Mouse (Mus musculus) C2C12 (cell line): ENCODE measurements around the gene Adck1. TPM values are rescaled to one million over a fixed set of nuclear protein-coding genes. Genes with fewer than 3 reads are reported as not detected.

ENCODE experiments used
- H3K27me3 ChIP-seq: one replicate; pipeline ENCODE4 v1.6.1; 2011; ENCODE audit not compliant: control insufficient read depth, insufficient read depth, insufficient read length
- H3K36me3 ChIP-seq: one replicate; pipeline ENCODE4 v1.6.1; 2011; ENCODE audit not compliant: control insufficient read depth, insufficient read depth
- H3K4me3 ChIP-seq: one replicate; pipeline ENCODE4 v1.5.1; 2011; ENCODE audit warnings: mild to moderate bottlenecking, control low read depth; ENCODE audit not compliant: poor library complexity, insufficient read depth, severe bottlenecking
- H3K79me2 ChIP-seq: one replicate; pipeline ENCODE4 v1.6.1; 2011; ENCODE audit not compliant: control insufficient read depth, insufficient read depth
- H3K79me3 ChIP-seq: one replicate; pipeline ENCODE4 v1.6.1; 2011; ENCODE audit warnings: low read depth, control low read depth
- H3ac ChIP-seq: one replicate; pipeline ENCODE3; 2011; ENCODE audit warnings: low read depth; ENCODE audit not compliant: control insufficient read depth, insufficient read length
- CEBPB ChIP-seq: IDR thresholded peaks from one replicate; pipeline ENCODE4 v1.6.1; 2011; ENCODE audit warnings: low read depth, mild to moderate bottlenecking, control low read depth, moderate library complexity
- CTCF ChIP-seq: IDR thresholded peaks from one replicate; pipeline ENCODE4 v1.5.1; 2011; ENCODE audit not compliant: control insufficient read depth, insufficient read depth, insufficient read length
- FOSL1 ChIP-seq: IDR thresholded peaks from one replicate; pipeline ENCODE4 v1.8.0; 2011; ENCODE audit warnings: mild to moderate bottlenecking, low read length; ENCODE audit not compliant: poor library complexity, insufficient read depth, severe bottlenecking
- MAX ChIP-seq: IDR thresholded peaks from one replicate; pipeline ENCODE4 v1.6.1; 2011; ENCODE audit warnings: mild to moderate bottlenecking, control low read depth
- MYOD1 ChIP-seq: IDR thresholded peaks from one replicate; pipeline ENCODE4 v1.6.1; 2011; ENCODE audit warnings: low read depth; ENCODE audit not compliant: control insufficient read depth, insufficient read length
- MYOG ChIP-seq: IDR thresholded peaks from one replicate; pipeline ENCODE4 v1.6.1; 2011; ENCODE audit not compliant: control insufficient read depth, insufficient read length; ENCODE audit errors: extremely low read depth
- USF1 ChIP-seq: IDR thresholded peaks from one replicate; pipeline ENCODE4 v1.6.1; 2011; ENCODE audit warnings: low read depth, mild to moderate bottlenecking, control low read depth, moderate library complexity
- polyA plus RNA-seq: library from polyadenylated mRNA; unstranded; fragments of >200 nt; fragmentation: generic; extraction: Trizol; gene quantifications from one replicate; pipeline ENCODE4 v1.2.1, GENCODE M21; 2012; ENCODE audit warnings: missing spikeins

Adck1 gene
- polyA plus RNA-seq, 1 experiment = 24.1 TPM

GRCm38 (mm10) chr12:88472832-88473231 is 112.5 kb downstream of the Adck1 start:
- TF ChIP-seq MYOG = no peak
- no peak for TF ChIP-seq CTCF
- TF ChIP-seq CEBPB = no peak
- no peak for TF ChIP-seq FOSL1
- TF ChIP-seq USF1 = no peak
- no peak for TF ChIP-seq MYOD1
- TF ChIP-seq MAX = no peak
- H3ac ChIP-seq = no peak overlapping the region
- no peaks in the 10 kb centered on the region for H3K79me3 ChIP-seq
- no peaks in the 10 kb centered on the region for H3K36me3 ChIP-seq
- H3K79me2 ChIP-seq = no peaks in the 10 kb centered on the region
- H3K4me3 ChIP-seq = no peak overlapping the region
- H3K27me3 ChIP-seq = no peaks in the 10 kb centered on the region

GRCm38 (mm10) chr12:88473796-88474195 is 113.4 kb downstream of the Adck1 start:
- H3K4me3 ChIP-seq = no peak overlapping the region
- no peaks in the 10 kb centered on the region for H3K79me2 ChIP-seq
- TF ChIP-seq MYOG (no peak), MYOD1 (no peak), MAX (no peak), FOSL1 (no peak), USF1 (no peak), CTCF (no peak), CEBPB (no peak)

GRCm38 (mm10) chr12:88475833-88476232 is 115.5 kb downstream of the Adck1 start:
- TF ChIP-seq FOSL1 = no peak
- no peak for TF ChIP-seq CTCF
- TF ChIP-seq MYOG = no peak
- no peak for TF ChIP-seq MAX
- TF ChIP-seq MYOD1 = no peak
- TF ChIP-seq CEBPB = no peak
- no peak for TF ChIP-seq USF1
- Histone ChIP-seq H3K79me2 (no peaks in the 10 kb centered on the region), H3ac (no peak overlapping the region), H3K27me3 (no peaks in the 10 kb centered on the region), H3K4me3 (no peak overlapping the region), H3K36me3 (no peaks in the 10 kb centered on the region), H3K79me3 (no peaks in the 10 kb centered on the region)

More at GRCm38 (mm10) chr12:88473796-88474195, 113.4 kb downstream of the Adck1 start:
- Histone ChIP-seq H3ac (no peak overlapping the region), H3K27me3 (no peaks in the 10 kb centered on the region), H3K36me3 (no peaks in the 10 kb centered on the region), H3K79me3 (no peaks in the 10 kb centered on the region)

GRCm38 (mm10) chr12:88476702-88477101 is 116.3 kb downstream of the Adck1 start:
- H3K4me3 ChIP-seq = no peak overlapping the region
- H3K79me3 ChIP-seq = no peaks in the 10 kb centered on the region
- H3K79me2 ChIP-seq = no peaks in the 10 kb centered on the region
- no peak overlapping the region for H3ac ChIP-seq
- H3K27me3 ChIP-seq = no peaks in the 10 kb centered on the region
- TF ChIP-seq USF1 (no peak), MAX (no peak), CEBPB (no peak), FOSL1 (no peak), MYOD1 (no peak), MYOG (no peak), CTCF (no peak)
- no peaks in the 10 kb centered on the region for H3K36me3 ChIP-seq

DNA sequence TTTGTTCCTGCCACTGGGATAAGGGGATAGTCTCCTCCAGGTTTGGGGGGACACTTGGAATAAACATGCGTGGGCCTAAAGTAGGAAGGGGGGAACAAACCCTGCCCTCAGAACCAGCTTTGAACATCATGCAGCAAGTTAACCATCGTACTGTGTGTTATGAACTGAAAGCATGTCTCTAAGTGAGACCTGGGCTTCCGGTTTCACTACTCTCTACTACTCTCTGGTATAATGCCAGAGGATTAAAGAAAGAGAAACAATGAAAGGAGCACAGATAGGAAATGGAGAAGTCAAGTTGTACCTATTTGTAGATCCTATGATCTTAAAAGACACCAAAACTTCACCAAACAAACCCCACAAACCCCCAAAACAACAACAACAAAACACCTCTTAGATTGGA is 121.3 kb downstream of the Adck1 start:
- H3K4me3 ChIP-seq = no peak overlapping the region
- H3K79me3 ChIP-seq = no peaks in the 10 kb centered on the region
- no peak for TF ChIP-seq CEBPB
- TF ChIP-seq MYOG = no peak
- TF ChIP-seq MAX = no peak
- TF ChIP-seq MYOD1 = no peak
- TF ChIP-seq USF1 = no peak
- no peak for TF ChIP-seq CTCF
- no peak for TF ChIP-seq FOSL1
- no peaks in the 10 kb centered on the region for H3K27me3 ChIP-seq
- H3K79me2 ChIP-seq = no peaks in the 10 kb centered on the region
- H3K36me3 ChIP-seq = no peaks in the 10 kb centered on the region
- H3ac ChIP-seq = no peak overlapping the region

GRCm38 (mm10) chr12:88490881-88491280 is 130.5 kb downstream of the Adck1 start:
- H3K79me3 ChIP-seq = no peaks in the 10 kb centered on the region
- H3K36me3 ChIP-seq = no peaks in the 10 kb centered on the region
- H3K79me2 ChIP-seq = no peaks in the 10 kb centered on the region
- no peak overlapping the region for H3ac ChIP-seq
- TF ChIP-seq MYOG (no peak), USF1 (no peak), MAX (no peak), FOSL1 (no peak), CEBPB (no peak), CTCF (no peak), MYOD1 (no peak)
- no peaks in the 10 kb centered on the region for H3K27me3 ChIP-seq
- H3K4me3 ChIP-seq = no peak overlapping the region

Other genes starting within 250 kb of the Adck1 start
- 0.11 TPM for gene Gm10436, start 178.4 kb upstream of the Adck1 start, polyA plus RNA-seq
- gene Gm8332, start 110.5 kb upstream of the Adck1 start, polyA plus RNA-seq = 0.88 TPM
- gene Gm5662, start 86.1 kb upstream of the Adck1 start, polyA plus RNA-seq = 0.15 TPM
- 0.33 TPM for gene Gm5039, start 36.5 kb upstream of the Adck1 start, polyA plus RNA-seq